Mouse (Mus musculus) heart, postnatal 0 days (tissue): ENCODE results near the gene Hectd2. TPM values are rescaled to one million over a fixed set of nuclear protein-coding genes. Genes with fewer than 3 reads are reported as not detected.

Source experiments
- ATAC-seq: fragments of 200-750 bp; cut with Nextera tagmentation; 2 replicates; pipeline ENCODE4 v1.8.0; 2017; ENCODE audit warnings: low read depth, moderate number of reproducible peaks, moderate library complexity; ENCODE audit not compliant: insufficient read depth
- DNase-seq: peaks from one replicate; pipeline ENCODE4 v3.0.0-alpha.2; 2016; ENCODE audit warnings: low spot score
- H3K27ac ChIP-seq: fragments of 300-500 bp; sonication (generic); 2 replicates; pipeline ENCODE4 v1.5.1; 2014; ENCODE audit warnings: low read depth, mild to moderate bottlenecking
- H3K27me3 ChIP-seq: fragments of 300-500 bp; sonication (generic); 2 replicates; pipeline ENCODE4 v1.6.1; 2014; ENCODE audit warnings: low read length, mixed read lengths; ENCODE audit not compliant: control insufficient read depth, insufficient read depth
- H3K36me3 ChIP-seq: fragments of 300-500 bp; sonication (generic); replicated peaks from 2 replicates; pipeline ENCODE4 v1.6.1; 2014; ENCODE audit warnings: low read length, mixed read lengths; ENCODE audit not compliant: control insufficient read depth, insufficient read depth
- H3K4me1 ChIP-seq: fragments of 300-500 bp; sonication (generic); 2 replicates; pipeline ENCODE4 v1.6.1; 2014; ENCODE audit warnings: antibody characterized with exemption; ENCODE audit not compliant: control insufficient read depth, insufficient read depth
- H3K4me2 ChIP-seq: fragments of 300-500 bp; sonication (generic); 2 replicates; pipeline ENCODE4 v1.6.1; 2014; ENCODE audit warnings: low read depth, mild to moderate bottlenecking, low read length, moderate library complexity
- H3K4me3 ChIP-seq: fragments of 300-500 bp; sonication (generic); 2 replicates; pipeline ENCODE4 v1.5.1; 2014; ENCODE audit warnings: low read depth, low read length
- H3K9ac ChIP-seq: fragments of 300-500 bp; sonication (generic); replicated peaks from 2 replicates; pipeline ENCODE4 v1.6.1; 2014; ENCODE audit warnings: low read depth, low read length, mixed read lengths
- H3K9me3 ChIP-seq: fragments of 300-500 bp; sonication (generic); replicated peaks from 2 replicates; pipeline ENCODE4 v1.6.1; 2016; ENCODE audit warnings: low read length; ENCODE audit not compliant: control insufficient read depth
- CTCF ChIP-seq: IDR thresholded peaks from 2 replicates; pipeline ENCODE4 v1.5.1; 2016; ENCODE audit warnings: antibody characterized with exemption, control low read depth, low read depth
- EP300 ChIP-seq: IDR thresholded peaks from 2 replicates; pipeline ENCODE4 v1.6.1; 2016; ENCODE audit warnings: antibody characterized with exemption, low read depth
- WGBS: fragments of 180-500 bp; shearing (Covaris S2); extraction: QIAGEN DNeasy Blood & Tissue Kit; methylation state at CpG from one replicate; pipeline ENCODE4 v1.1.7; 2014; 5-methylcytosine and 5-hydroxymethylcytosine counted together
- polyA plus RNA-seq: library from polyadenylated mRNA; unstranded; fragments of >200 nt; fragmentation: Nextera tagmentation; extraction: Ambion mirVana; gene quantifications from 2 replicates; pipeline ENCODE4 v1.2.1, GENCODE M21; 2015
- total RNA-seq: library from RNA; depleted of rRNA; stranded (reverse); fragments of >200 nt; gene quantifications from 2 replicates; pipeline ENCODE4 v1.2.3, GENCODE M21; 2014; ENCODE audit warnings: low replicate concordance

The Hectd2 gene
- total and polyA plus RNA-seq, 2 experiments from 2014 or later = 1.9 to 3.9 TPM

GRCm38 (mm10) chr19:36646132-36646828 is 91.8 kb downstream of the Hectd2 start:
- TF ChIP-seq EP300 (no peak), CTCF (no peak)
- WGBS = 48% methylated on average over 7 of the region's 7 CpGs
- Histone ChIP-seq H3K9me3 (no peaks in the 10 kb centered on the region), H3K9ac (no peak overlapping the region), H3K4me3 (no peak overlapping the region), H3K4me2 (no peak overlapping the region), H3K27me3 (no peaks in the 10 kb centered on the region), H3K4me1 (peaks cover 14% of the 10 kb centered on the region; the same call in 1 of the 2 replicates), H3K36me3 (peaks cover 5% of the 10 kb centered on the region; the same call in 1 of the 2 replicates), H3K27ac (peak overlapping the region; percentile 43)
- DNase-seq = peak; percentile 70
- peak; percentile 88 for ATAC-seq

GRCm38 (mm10) chr19:36652686-36653085 is 98.2 kb downstream of the Hectd2 start:
- Histone ChIP-seq H3K4me3 (no peak overlapping the region), H3K4me2 (no peak overlapping the region), H3K27me3 (no peaks in the 10 kb centered on the region), H3K27ac (no peak overlapping the region), H3K4me1 (no peaks in the 10 kb centered on the region), H3K9ac (no peak overlapping the region), H3K9me3 (no peaks in the 10 kb centered on the region), H3K36me3 (no peaks in the 10 kb centered on the region)
- ATAC-seq = no peak
- TF ChIP-seq EP300 (no peak), CTCF (no peak)
- WGBS = 92% methylated on average over 1 of the region's 1 CpGs
- no peak for DNase-seq

GRCm38 (mm10) chr19:36662734-36663133 is 108.3 kb downstream of the Hectd2 start:
- Histone ChIP-seq H3K4me1 (peaks cover 35% of the 10 kb centered on the region), H3K27me3 (no peaks in the 10 kb centered on the region), H3K36me3 (no peaks in the 10 kb centered on the region), H3K27ac (peak overlapping the region; percentile 63), H3K4me3 (no peak overlapping the region), H3K9ac (no peak overlapping the region), H3K4me2 (no peak overlapping the region), H3K9me3 (no peaks in the 10 kb centered on the region)
- ATAC-seq (peak; percentile 78; the same call in 1 of the 2 replicates), DNase-seq (peak; percentile 79)
- 41% methylated on average over 1 of the region's 1 CpGs for WGBS
- TF ChIP-seq EP300 = 0 out of 2 replicates have a peak, but pooled peaks have one; percentile 28
- TF ChIP-seq CTCF = no peak

GRCm38 (mm10) chr19:36663918-36664317 is 109.5 kb downstream of the Hectd2 start:
- WGBS = 85% methylated on average over 2 of the region's 2 CpGs
- H3K36me3 ChIP-seq = no peaks in the 10 kb centered on the region
- ATAC-seq (no peak), DNase-seq (no peak)
- H3K9ac ChIP-seq = no peak overlapping the region
- no peak overlapping the region for H3K4me2 ChIP-seq
- TF ChIP-seq CTCF (no peak), EP300 (no peak)
- no peaks in the 10 kb centered on the region for H3K27me3 ChIP-seq
- H3K27ac ChIP-seq = peak overlapping the region; percentile 66
- H3K4me1 ChIP-seq = peaks cover 45% of the 10 kb centered on the region
- no peaks in the 10 kb centered on the region for H3K9me3 ChIP-seq
- no peak overlapping the region for H3K4me3 ChIP-seq

- Histone ChIP-seq H3K9ac (no peak overlapping the region), H3K4me2 (no peak overlapping the region), H3K27ac (peak overlapping the region; percentile 66), H3K36me3 (no peaks in the 10 kb centered on the region), H3K9me3 (no peaks in the 10 kb centered on the region), H3K27me3 (no peaks in the 10 kb centered on the region), H3K4me3 (no peak overlapping the region), H3K4me1 (peaks cover 50% of the 10 kb centered on the region)
- WGBS = 48% methylated on average over 6 of the region's 6 CpGs
- DNase-seq (no peak), ATAC-seq (no peak)
- TF ChIP-seq EP300 (no peak), CTCF (no peak)
Observed at GRCm38 (mm10) chr19:36664417-36664816, 110.0 kb downstream of the Hectd2 start.

GRCm38 (mm10) chr19:36665206-36665605 is 110.8 kb downstream of the Hectd2 start:
- H3K9me3 ChIP-seq = no peaks in the 10 kb centered on the region
- no peaks in the 10 kb centered on the region for H3K36me3 ChIP-seq
- no peak overlapping the region for H3K9ac ChIP-seq
- H3K4me3 ChIP-seq = no peak overlapping the region
- no peak for TF ChIP-seq EP300
- no peak for TF ChIP-seq CTCF
- peaks cover 58% of the 10 kb centered on the region for H3K4me1 ChIP-seq
- no peak for ATAC-seq
- no peaks in the 10 kb centered on the region for H3K27me3 ChIP-seq
- 85% methylated on average over 7 of the region's 7 CpGs for WGBS
- H3K27ac ChIP-seq = no peak overlapping the region
- H3K4me2 ChIP-seq = no peak overlapping the region
- no peak for DNase-seq
